Mouse (Mus musculus) kidney, postnatal 36 days (tissue): Measurements from ENCODE around the gene Olfr837.
"Not testable (repeated sequence)": the region's sequence is repeated elsewhere in the genome, so short reads cannot be mapped to it uniquely, and the experiment has no call there.

Source experiments
- DNase-seq, 2 experiments: peaks; one replicate each; pipeline ENCODE4 v3.0.0; 2021 to 2022; ENCODE audit warnings: mixed read lengths in 2 of 2

The Olfr837 gene

DNA sequence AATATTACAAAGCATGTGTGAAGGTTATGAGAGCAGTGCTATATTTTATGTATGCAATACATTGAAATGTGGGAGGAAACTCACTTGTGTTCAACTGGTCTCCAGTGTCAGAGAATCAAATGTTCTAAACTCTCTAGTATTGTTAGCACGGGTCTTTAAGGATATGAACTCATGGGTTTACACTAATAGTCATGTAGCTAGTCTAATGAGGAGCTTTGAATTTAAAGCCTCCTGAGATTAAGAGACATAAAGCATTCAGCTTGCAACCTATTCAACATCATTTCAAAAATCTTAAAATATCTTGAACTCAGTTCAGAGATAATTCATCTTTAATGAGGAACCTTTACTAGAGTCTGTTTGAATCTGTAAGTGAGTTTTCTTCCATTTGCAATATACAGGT lies at the start of gene Olfr837:
Gene Olfr837, plus strand, starts transcription at position 301 of the 400 bp plus-strand sequence.
- no peak for DNase-seq

GRCm38 (mm10) chr9:19092889-19093753 lies 43.0 kb upstream of the Olfr837 start:
- not testable (repeated sequence) for DNase-seq

DNA sequence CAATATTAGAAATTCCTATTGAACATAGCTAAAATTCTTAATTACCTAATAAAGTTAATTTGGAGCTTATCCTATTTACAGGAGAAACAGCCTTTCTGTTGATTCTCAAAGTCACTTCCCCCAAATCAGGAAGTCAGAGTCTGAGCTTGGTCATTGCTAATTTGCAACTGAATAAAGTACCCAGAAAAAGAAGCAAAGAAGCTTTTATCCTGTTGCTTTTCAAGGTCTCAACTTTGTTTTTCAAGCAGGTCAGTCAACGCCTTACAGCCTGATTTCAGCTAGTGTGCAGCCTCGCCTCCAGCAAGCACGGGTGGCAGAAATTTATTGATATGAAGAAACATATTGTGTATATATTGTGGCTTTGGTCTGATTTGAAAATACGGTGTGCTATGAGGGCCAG lies 38.8 kb upstream of the Olfr837 start:
- DNase-seq = no peak

DNA sequence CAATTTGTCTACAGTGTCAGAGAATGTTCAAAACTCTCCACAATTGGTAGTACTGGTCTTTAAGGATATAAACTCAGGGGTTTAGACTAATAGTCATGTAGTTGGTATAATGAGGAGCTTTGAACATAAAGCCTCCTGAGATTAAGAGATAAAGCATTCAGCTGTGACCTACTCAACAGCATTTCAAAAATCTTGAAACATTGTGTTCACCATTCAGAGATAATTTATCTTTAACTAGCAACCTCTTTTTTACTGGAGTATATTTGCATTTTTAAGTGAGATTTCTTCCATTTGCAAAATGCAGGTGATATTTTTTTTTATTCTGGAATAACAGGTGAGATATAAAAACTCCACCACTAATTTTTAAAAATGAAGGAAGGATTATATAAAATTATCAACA lies 16.0 kb upstream of the Olfr837 start, which contains the start of gene Olfr836:
Gene Olfr836, plus strand, starts transcription at position 301 of the 400 bp plus-strand sequence.
- DNase-seq = no peak

GRCm38 (mm10) chr9:19177212-19177611 lies 41.1 kb downstream of the Olfr837 start, which contains the start of gene Olfr839-ps1:
TSS of gene Olfr839-ps1 (minus strand) at chr9:19177312.
- DNase-seq = no peak
